Mouse (Mus musculus): ENCODE data around the gene Il12rb2.
A peak's percentile ranks its signal among the peaks of the same experiment; 100 is the strongest.

The Il12rb2 gene

DNA sequence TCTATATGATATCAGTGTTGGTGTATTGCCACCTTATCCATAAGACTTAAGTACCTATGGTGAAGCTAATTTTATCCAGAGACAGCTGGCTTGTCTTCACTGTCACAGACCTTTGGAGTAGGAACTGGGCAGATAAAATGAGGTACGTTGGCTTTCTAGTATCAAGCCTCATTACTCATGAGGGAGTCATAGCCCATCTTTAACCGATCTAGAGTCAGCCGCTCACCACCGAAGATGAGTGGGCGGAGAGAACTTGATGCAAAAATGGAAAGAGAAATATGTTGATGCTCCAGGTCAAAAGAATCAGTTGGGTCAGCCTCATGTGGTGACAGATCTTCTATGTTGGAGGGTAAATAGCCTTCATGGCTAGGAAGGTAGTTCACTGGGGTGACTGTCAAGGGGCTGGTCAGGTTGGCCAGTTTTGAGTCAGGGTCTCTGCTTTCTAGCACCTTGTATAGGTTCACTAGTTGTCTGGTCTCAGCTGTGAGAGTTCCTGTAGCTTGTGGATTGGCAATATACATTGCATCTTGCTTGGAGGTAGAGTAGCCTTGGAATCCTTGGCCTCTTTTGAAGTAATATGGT lies 83.9 kb downstream of the Il12rb2 start:
- DNase-seq: no peak

- DNase-seq: no peak
Observed at GRCm38 (mm10) chr6:67282897-67283296, 93.1 kb downstream of the Il12rb2 start.

- DNase-seq: no peak
Observed at GRCm38 (mm10) chr6:67281614-67282197, 94.3 kb downstream of the Il12rb2 start.

DNA sequence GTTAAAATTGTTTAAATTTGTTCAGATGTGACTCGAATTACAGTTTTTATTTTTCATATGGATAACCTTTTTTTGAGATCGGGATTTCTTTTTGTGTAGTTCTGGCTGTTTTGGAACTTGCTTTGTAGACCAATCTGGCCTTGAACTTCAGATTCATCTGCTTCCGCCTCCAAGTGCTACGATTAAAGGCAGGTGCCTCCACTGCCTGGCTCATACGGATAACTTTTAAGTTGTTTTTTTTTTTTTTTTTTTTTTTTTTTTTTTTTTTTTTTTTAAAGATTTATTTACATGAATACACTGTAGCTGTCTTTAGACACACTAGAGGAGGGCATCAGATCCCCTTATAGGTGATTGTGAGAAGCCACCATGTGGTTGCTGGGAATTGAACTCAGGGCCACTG lies 98.0 kb downstream of the Il12rb2 start:
- DNase-seq: no peak

DNA sequence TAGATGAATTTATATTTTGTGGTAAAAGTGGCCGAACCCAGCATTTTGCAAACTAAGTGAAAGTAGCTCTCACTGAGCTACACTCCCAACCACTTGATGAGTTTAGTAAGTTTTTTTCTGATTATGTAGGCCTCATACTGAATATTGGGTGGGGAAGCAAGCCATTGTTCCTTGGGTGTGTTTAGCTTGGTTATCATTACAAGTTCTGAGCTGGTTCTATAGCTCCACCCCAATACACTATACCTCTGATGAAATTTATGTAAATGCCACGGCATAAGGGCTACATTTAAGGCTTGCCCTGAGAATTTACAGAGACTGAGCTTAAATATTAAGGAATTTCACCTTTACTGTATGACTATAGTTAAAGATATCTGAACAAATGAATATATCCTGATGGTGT lies 106.5 kb downstream of the Il12rb2 start:
- DNase-seq: no peak

DNA sequence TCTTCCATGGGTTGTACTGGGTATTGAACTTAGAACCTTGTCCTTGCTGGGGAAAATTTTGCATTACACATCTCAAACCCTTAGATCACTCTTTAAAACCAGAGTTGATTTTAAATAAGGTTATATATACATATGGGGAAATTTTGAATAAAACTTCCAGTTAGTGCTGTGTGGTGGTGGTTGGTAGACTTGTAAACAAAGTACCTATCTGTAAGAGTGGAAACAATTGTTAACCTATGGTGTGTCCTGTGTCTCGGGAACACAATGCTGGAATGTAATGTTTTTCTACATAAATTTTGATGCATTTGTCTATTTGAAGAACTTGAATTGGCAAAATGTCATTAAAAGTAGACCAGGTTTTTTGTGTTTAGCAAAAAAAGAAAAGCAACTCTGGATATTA lies 107.0 kb downstream of the Il12rb2 start:
- DNase-seq: no peak

DNA sequence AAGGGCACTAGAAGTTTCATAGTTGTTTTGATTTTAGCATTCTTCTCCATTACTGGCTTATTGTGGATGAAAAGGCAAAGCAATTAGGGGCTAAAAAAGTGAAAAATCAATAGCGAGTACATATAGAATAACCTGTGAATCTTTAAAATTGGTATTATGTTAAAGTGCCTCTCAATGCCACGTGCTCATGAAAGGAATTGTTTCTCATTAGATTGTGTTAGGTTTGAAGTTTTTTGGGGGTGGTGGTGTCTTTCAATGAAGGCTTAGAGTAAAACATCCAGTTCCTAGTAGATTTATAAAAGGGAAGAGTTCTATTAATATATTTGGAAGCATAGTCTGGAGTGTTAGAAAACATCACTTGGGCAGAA lies 107.8 kb downstream of the Il12rb2 start:
- DNase-seq: no peak

DNA sequence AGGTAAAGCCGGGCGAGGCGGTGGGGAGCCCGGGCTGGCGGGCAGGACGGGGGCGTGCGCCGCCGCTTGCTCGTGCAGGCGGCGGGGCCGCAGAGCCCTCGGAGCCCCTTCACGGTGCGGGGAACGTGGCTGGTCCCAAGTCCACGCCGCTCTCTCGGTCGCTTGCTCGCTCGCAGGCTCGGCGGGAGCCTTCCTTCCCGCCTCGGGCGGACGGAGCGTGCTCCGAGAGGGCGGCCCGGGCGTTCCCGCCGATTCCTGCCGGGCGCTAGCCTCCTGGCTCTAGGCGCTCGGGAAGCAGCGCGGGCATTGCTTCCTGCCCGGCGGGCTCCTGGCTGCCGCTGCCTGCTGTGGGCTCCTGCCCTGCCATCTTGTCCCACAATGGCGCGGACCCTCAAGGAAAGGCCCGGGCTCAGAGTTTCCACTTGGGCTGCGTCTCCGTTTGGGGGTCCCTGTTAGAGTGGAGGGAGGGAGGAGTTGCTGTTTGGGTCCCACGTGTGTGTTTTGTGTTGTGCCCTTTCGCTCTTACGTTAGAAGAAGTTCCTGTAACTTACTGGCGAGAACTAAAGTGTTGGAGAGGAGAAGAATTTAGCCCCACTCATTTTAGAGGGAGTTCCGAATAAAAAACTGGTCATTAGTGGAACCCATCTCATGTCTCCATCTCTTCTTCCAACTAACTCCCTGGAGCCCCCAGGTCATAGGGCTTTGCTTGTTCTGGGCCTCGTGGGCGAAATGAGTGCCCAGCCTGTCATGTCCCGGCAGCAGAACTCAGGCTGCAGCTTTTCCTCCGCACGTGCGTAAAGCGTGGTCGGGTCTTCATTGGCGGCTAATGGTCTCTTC lies 108.4 kb downstream of the Il12rb2 start:
- DNase-seq: peak; percentile 31 to 57

GRCm38 (mm10) chr6:67266664-67267407 lies 109.2 kb downstream of the Il12rb2 start:
- peak; percentile 95 to 99 for DNase-seq

- peak in 1 of 2 experiments; percentile 62 for DNase-seq
Observed at GRCm38 (mm10) chr6:67266159-67266657, 109.8 kb downstream of the Il12rb2 start.

GRCm38 (mm10) chr6:67264935-67265334 lies 111.1 kb downstream of the Il12rb2 start:
- DNase-seq: no peak

DNA sequence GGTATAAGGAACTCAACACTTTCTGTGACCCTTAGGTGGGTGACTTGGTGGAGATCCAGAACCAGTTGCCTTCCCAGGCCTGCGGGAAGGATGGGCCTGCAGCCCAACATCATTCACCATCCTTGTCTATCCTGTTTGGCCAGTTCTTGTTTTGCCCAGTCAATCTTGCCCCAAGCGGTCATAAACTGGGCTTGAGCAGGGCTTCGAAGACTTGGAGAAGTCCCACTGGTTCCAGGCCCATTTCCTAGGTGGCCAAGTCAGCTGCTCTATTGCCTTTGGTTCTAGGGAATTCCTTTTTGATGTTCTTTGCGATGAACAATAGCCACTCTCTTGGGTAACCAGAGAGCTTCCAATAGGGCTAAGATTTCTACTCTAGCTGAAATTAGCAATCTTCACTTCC lies 124.9 kb downstream of the Il12rb2 start:
- DNase-seq: no peak

- DNase-seq: no peak
Observed at GRCm38 (mm10) chr6:67244451-67244850, 131.5 kb downstream of the Il12rb2 start.

- DNase-seq: no peak
Observed at GRCm38 (mm10) chr6:67243765-67244420, 132.1 kb downstream of the Il12rb2 start.

All from cerebellum, adult 18-20 months (tissue).